Mouse (Mus musculus) G1E (cell line): Measurements from ENCODE around the gene Tppp3.
A peak's percentile ranks its signal among the peaks of the same experiment; 100 is the strongest.

ENCODE experiments used
- CTCF ChIP-seq: IDR thresholded peaks from 2 replicates; pipeline ENCODE4 v1.5.1; 2012; ENCODE audit warnings: low read depth, low read length, inconsistent platforms, mixed read lengths
- GATA1 ChIP-seq: IDR thresholded peaks from 2 replicates; pipeline ENCODE4 v1.6.1; 2012; ENCODE audit warnings: borderline replicate concordance, low read length, inconsistent platforms, mixed read lengths

DNA sequence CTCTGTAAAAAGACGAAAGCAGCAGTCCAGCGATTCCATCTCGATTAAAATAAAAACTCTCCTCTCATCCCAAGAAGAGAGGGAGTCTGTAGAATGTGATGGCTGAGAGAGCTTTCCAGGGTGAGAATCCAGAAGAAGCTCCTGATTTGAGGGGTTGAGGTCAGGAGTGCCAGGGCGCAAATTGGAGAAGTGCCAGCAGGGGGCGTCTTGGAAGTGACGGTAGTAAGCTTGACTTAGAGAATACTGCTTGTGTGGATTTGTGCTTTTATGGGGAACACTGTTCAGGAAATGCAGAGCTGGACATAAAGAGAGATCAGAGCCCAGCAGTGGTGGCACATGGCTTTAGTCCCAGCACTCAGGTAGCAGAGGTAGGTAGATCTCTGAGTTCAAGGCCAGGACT is 29.9 kb downstream of the Tppp3 start:
- TF ChIP-seq CTCF (0 out of 2 replicates have a peak, but pooled peaks have one; percentile 28), GATA1 (no peak)
